Mouse (Mus musculus) ES-Bruce4 (cell line): Measurements from ENCODE around the gene Sgtb.

Experiments used
- CTCF ChIP-seq: IDR thresholded peaks from one replicate; pipeline ENCODE4 v1.8.1; 2011; ENCODE audit warnings: low read depth, low read length
- EP300 ChIP-seq: IDR thresholded peaks from 2 replicates; pipeline ENCODE4 v1.6.1; 2011; ENCODE audit warnings: low read depth, low read length; ENCODE audit not compliant: insufficient read depth
- POLR2A ChIP-seq: IDR thresholded peaks from one replicate; pipeline ENCODE4 v1.8.1; 2011; ENCODE audit warnings: low read length; ENCODE audit not compliant: insufficient read depth

DNA sequence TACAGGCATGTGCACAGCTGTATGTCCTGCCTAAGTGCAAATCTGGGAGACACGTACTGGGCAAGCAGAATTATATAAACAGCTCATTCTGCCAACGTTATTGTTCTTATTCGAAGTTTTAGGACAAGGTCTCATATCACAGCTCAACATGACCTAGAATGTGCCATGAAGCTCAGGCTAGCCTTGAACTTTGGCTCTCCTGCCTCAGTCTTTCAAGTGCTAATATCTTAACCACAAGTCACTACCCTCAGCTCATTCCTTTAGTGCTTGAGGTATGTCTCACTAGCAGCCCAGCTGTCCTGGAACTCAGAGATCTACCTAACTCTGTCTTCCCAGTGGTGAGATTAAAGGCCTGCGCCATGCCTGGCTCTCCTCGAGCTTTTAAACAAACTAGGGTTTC is 62.2 kb downstream of the Sgtb start:
- TF ChIP-seq CTCF = no peak
- no peak for TF ChIP-seq POLR2A
- no peak for TF ChIP-seq EP300
